Comparison of ENCODE assay signal across 14 mouse cellular contexts in genomic region chr4:114912705-114913593, GRCm38 (mm10). TPM values are rescaled to one million over a fixed set of nuclear protein-coding genes. Genes with fewer than 3 reads are reported as not detected.
DNase-seq lines count a peak whose midpoint lies in the region; ATAC-seq lines count a peak whose summit lies in the region.
"Had no signal": no experiment of that assay in that cellular context is flagged by ENCODE, and none has a peak within 500 bp of the region (broad histone marks: within the 10 kb centered on the region; RNA-seq: fewer than 3 reads in every experiment).

No protein-coding gene starts in this region.

- H3K4me2 ChIP-seq in kidney, embryonic 16.5 days (replicated peaks; ENCODE audit: low read depth, low read length) = peak overlapping the region; percentile 44
- peak overlapping the region; percentile 24; the same call in 1 of the 2 replicates for H3K4me2 ChIP-seq in limb, embryonic 12.5 days
- H3K4me2 ChIP-seq: forebrain, embryonic 15.5 days; liver, embryonic 13.5 days had no signal

- no peaks in the 10 kb centered on the region for H3K9me3 ChIP-seq in kidney, embryonic 16.5 days (ENCODE audit: low read length)
- H3K9me3 ChIP-seq in limb, embryonic 12.5 days = no peaks in the 10 kb centered on the region
- H3K9me3 ChIP-seq: forebrain, embryonic 15.5 days; liver, embryonic 13.5 days had no signal

- H3K36me3 ChIP-seq in kidney, embryonic 16.5 days (ENCODE audit: insufficient read depth, low read length) = no peaks in the 10 kb centered on the region
- no peaks in the 10 kb centered on the region for H3K36me3 ChIP-seq in limb, embryonic 12.5 days
- H3K36me3 ChIP-seq: forebrain, embryonic 15.5 days; liver, embryonic 13.5 days had no signal

- peaks cover 19% of the 10 kb centered on the region for H3K4me1 ChIP-seq in kidney, embryonic 16.5 days (ENCODE audit: insufficient read depth, low read length)
- peaks cover 23% of the 10 kb centered on the region for H3K4me1 ChIP-seq in limb, embryonic 12.5 days (replicated peaks)

- peak overlapping the region; percentile 27; the same call in 1 of the 2 replicates for H3K9ac ChIP-seq in kidney, embryonic 16.5 days (replicated peaks; ENCODE audit: low read length)
- H3K9ac ChIP-seq in limb, embryonic 12.5 days (replicated peaks) = no peak overlapping the region
- H3K9ac ChIP-seq: forebrain, embryonic 15.5 days; liver, embryonic 13.5 days had no signal

- H3K4me3 ChIP-seq in kidney, embryonic 16.5 days (ENCODE audit: low read length) = peak overlapping the region; percentile 28
- H3K4me3 ChIP-seq in limb, embryonic 12.5 days (replicated peaks) = peak overlapping the region; percentile 15
- H3K4me3 ChIP-seq: forebrain, embryonic 15.5 days; gastrocnemius, adult 2 months; liver, embryonic 13.5 days had no signal

- no peak for ATAC-seq in kidney, embryonic 16.5 days (ENCODE audit: low FRiP score, low TSS enrichment)
- ATAC-seq in limb, embryonic 12.5 days (ENCODE audit: insufficient number of reproducible peaks, insufficient read depth, low FRiP score, low TSS enrichment, low read depth) = no peak
- ATAC-seq: forebrain, embryonic 15.5 days had no signal

- 16% methylated on average over 35 of the region's 35 CpGs for WGBS in kidney, embryonic 16.5 days
- 2% methylated on average over 35 of the region's 35 CpGs for WGBS in limb, embryonic 12.5 days

- H3K27me3 ChIP-seq in kidney, embryonic 16.5 days (ENCODE audit: insufficient read depth, low read length) = peaks cover 62% of the 10 kb centered on the region
- peaks cover 98% of the 10 kb centered on the region for H3K27me3 ChIP-seq in limb, embryonic 12.5 days

- DNase-seq in kidney, adult 18-20 months = no peak
- DNase-seq in ES-CJ7 (ENCODE audit: low read depth, low spot score) = peak; percentile 27
- peak; percentile 37 for DNase-seq in embryo, embryonic 11 days
- no peak for DNase-seq in layer of hippocampus, adult 11-12 months (ENCODE audit: low spot score)
- DNase-seq in adrenal gland, adult 18-20 months (ENCODE audit: low spot score in 2 of 2) = no peak
- DNase-seq: liver, embryonic 13.5 days had no signal

- no peak overlapping the region for H3K27ac ChIP-seq in kidney, embryonic 16.5 days (ENCODE audit: low read length)
- no peak overlapping the region for H3K27ac ChIP-seq in limb, embryonic 12.5 days
- H3K27ac ChIP-seq: forebrain, embryonic 15.5 days; gastrocnemius, adult 2 months; liver, embryonic 13.5 days had no signal

RNA-seq across cellular contexts. Expression of gene Foxd2, which starts 4.3 kb away (rescaled TPM):
- polyA plus RNA-seq in kidney, embryonic 16.5 days (2015; fragmentation: Nextera tagmentation; extraction: Ambion mirVana) = 1.8 and 2.5 TPM in 2 replicates
- polyA plus RNA-seq in limb, embryonic 12.5 days (2016; fragmentation: Nextera tagmentation; extraction: Ambion mirVana) = 1.4 and 1.9 TPM in 2 replicates
- total RNA-seq in adrenal gland, adult 18-20 months (2021) = 1 to 10 TPM; 2.3 to 3.0 TPM
- polyA plus RNA-seq: liver, embryonic 13.5 days had no signal

RNA-seq across cellular contexts. Expression of gene Foxe3, which starts 12.9 kb away (rescaled TPM):
- polyA plus RNA-seq in kidney, embryonic 16.5 days (2015; fragmentation: Nextera tagmentation; extraction: Ambion mirVana) = not detected in 2 replicates
- polyA plus RNA-seq in limb, embryonic 12.5 days (2016; fragmentation: Nextera tagmentation; extraction: Ambion mirVana) = not detected in 2 replicates
- total RNA-seq in adrenal gland, adult 18-20 months (2021) = not detected
- total RNA-seq: gastrocnemius, adult 2 months; heart, adult 18-20 months; heart, postnatal 14 days had no signal
- polyA plus RNA-seq: cerebellum, adult 2 months; forebrain, embryonic 15.5 days; large intestine, adult 2 months; liver, embryonic 13.5 days had no signal

Comparison
In these comparisons a context has a peak if more than half of its experiments do, and no peak if none do; other contexts are left out.
1. DNase-seq: peak in ES-CJ7 (single experiment) and embryo, embryonic 11 days (single experiment); none in kidney, adult 18-20 months (single experiment), layer of hippocampus, adult 11-12 months (single experiment) and adrenal gland, adult 18-20 months (0 of 2).